Mouse (Mus musculus) mesoderm, embryonic 11.5 days (tissue): ENCODE results near the gene Zfp52.

Experiments
- DNase-seq: peaks from one replicate; pipeline ENCODE4 v3.0.0-alpha.2; 2012; ENCODE audit warnings: low read depth, low spot score

Zfp52 gene

DNA sequence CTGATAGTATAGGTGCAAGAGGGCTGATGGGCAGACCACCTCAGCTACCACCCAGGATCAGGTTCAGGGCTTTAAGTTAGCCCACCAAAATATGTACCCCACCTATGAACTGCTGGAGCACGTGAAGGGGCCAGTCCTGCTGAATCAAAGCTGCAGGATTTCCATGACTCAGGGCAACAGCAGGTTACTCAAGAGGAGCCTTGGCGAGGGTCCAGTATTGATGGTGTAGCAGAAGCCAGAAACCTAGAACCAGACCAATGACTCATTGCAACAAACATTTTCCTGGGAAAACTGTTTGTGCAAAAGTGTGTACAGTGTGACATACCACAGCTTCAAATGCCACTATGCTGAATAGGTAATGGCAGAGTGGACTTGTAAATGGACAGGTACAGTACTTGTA lies 22.5 kb downstream of the Zfp52 start:
- no peak for DNase-seq

DNA sequence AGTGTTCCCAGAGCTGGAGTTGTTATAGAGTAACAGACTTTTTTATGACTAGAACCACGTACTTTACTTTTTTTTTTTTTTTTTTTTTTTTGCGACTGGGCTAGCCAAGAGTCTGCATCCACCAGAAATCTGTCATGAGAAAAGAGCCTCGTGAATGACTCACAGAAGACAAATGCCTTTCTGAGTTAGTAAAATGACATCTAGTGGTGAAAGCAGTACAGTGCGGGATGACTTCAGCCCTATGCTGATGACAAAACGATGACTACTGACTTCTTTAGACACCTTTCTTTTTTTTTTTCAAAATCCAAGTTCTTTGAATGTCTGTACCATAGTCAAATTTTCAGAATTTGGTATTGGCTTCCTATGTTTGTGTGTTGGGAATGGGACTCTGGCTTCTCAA lies 30.9 kb downstream of the Zfp52 start:
- DNase-seq = peak; percentile 56

DNA sequence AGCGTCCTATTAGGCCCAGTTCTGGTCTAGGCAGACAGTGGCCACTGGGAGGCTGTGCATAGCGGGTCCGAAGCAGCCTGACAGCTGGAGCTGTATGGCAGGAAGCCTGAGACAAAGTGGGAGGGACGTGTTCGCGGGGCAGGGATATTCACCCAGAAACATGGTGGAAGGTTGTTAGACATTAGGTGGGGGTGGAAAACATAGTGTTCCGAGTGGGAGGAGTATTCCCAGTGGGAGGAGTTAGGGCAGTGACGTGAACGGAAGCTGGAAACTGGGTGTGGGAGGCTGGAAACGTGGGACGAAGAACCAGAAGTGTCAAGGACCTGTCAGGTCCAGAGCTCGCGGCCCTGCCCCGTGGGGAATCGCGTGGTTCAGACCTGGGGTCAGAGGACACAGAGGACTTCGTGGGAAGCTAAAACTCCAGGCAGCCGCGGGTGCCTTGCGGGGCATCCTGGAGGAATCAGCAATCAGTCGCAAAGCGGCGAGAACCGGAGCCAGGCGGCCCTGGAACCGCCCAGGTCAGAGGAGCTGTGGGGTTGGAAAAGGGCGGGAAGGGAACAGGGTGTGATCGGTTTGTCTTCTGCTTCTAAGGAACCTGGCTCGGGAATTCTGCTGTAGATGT lies 31.5 kb downstream of the Zfp52 start, which contains the start of gene Zfp948:
Zfp948 (plus strand) TSS at position 281 of the 622 bp plus-strand sequence.
- DNase-seq = peak; percentile 90

DNA sequence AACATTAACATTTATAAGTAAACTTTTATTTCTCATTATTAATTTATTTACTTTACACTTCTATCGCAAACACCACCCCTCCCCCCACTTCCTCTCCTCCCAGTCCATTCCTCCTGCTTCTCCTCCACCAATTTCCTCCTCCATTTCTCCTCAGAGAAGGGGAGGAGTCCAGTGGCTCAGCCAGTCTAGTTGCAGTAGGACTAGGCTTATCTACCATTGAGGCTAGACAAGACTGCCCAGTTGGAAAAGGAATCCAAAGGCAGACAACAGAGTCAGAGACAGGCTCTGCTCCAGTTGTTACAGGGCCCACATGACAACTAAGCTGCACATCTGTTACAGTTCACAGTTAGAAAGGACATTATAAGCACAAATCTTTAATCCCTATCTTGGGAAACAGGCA lies 32.4 kb downstream of the Zfp52 start:
- peak; percentile 40 for DNase-seq

DNA sequence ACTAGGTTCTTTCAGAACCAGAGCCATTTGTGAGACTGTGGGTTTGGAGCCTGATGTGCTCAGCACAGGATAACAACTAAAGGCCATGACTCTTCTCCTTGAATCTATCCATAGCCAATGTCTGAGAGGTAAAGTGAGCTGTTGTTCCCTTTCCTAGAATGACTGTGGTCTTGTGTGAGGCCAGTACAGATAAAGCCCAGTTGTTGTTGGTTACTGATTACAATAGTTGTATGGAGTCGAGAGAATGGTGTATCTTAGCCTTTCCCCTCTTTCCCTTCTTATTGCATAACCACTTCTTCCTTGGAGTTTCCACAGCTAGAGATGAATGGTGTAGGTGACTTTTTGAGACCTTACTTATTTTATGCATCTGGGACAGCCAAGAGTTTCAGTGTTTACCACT lies 43.7 kb downstream of the Zfp52 start:
- DNase-seq = no peak

DNA sequence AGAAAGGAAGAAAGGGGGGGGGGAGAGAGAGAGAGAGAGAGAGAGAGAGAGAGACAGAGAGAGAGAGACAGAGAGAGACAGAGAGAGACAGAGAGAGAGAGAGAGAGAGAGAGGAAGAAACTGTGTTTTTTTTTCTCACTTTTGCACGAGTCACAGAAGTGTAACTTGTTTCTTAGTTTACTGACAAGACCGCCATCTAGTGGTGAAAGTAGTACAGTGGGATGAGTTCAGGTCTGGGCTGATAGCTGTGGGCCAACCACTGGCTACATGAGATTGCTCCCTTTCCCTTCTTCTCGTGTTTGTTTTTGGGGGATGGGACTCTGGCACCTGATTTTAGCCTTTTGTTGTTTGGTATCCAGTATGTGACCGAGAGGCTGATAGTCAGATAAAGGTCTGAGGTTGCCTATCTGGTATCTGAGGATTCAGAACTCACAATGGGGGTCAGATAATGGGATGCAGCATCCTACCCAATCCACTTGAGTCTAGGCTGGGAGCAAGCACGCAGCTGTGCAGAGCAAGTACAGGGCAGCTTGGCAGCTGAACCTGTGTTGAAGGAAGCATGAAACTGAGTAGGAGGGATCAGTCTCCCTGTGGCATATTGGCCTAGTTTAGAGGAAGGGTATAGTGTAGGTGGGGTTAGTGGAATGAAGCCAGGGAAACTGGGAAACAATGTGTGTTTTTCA lies 44.3 kb downstream of the Zfp52 start:
- DNase-seq = peak; percentile 69

DNA sequence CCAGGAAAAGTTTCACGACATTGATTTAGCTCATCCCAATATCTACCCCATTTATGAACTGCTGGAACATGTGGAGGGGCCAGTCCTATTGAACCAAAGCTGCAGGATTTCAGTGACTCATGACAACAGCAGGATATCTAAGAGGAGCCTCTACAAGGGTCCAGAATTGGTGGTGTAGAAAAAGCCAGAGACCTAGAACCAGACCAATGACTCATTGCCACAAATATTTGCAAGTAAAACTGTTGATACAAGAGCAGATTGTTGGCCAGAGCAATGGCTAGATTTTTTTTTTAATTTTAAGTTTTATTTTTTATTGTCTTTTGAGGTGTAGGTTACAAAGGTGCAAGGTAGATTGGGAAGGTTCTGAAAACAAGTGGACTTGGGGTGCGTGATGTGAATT lies 50.2 kb downstream of the Zfp52 start:
- no peak for DNase-seq
